Mouse (Mus musculus) limb, embryonic 11.5 days (tissue): Measurements from ENCODE around the gene Dnajc6. TPM values are rescaled to one million over a fixed set of nuclear protein-coding genes. Genes with fewer than 3 reads are reported as not detected.

Experiments used
- ATAC-seq: fragments of 200-750 bp; cut with Nextera tagmentation; 2 replicates; pipeline ENCODE4 v1.8.0; 2017; ENCODE audit warnings: low read depth; ENCODE audit not compliant: insufficient number of reproducible peaks, low FRiP score, low TSS enrichment
- DNase-seq: peaks from one replicate; pipeline ENCODE4 v3.0.0-alpha.2; 2015; ENCODE audit warnings: low spot score
- H3K27ac ChIP-seq: fragments of 300-500 bp; sonication (generic); replicated peaks from 2 replicates; pipeline ENCODE4 v1.5.1; 2014; ENCODE audit warnings: low read depth, mild to moderate bottlenecking, low read length
- H3K27me3 ChIP-seq: fragments of 300-500 bp; sonication (generic); 2 replicates; pipeline ENCODE4 v1.6.1; 2014; ENCODE audit warnings: mild to moderate bottlenecking, low read length, mixed read lengths; ENCODE audit not compliant: control insufficient read depth, insufficient read depth
- H3K36me3 ChIP-seq: fragments of 300-500 bp; sonication (generic); 2 replicates; pipeline ENCODE4 v1.6.1; 2014; ENCODE audit warnings: mild to moderate bottlenecking, low read length, moderate library complexity, mixed read lengths; ENCODE audit not compliant: control insufficient read depth, insufficient read depth
- H3K4me1 ChIP-seq: fragments of 300-500 bp; sonication (generic); 2 replicates; pipeline ENCODE4 v1.6.1; 2014; ENCODE audit warnings: low read length, mixed read lengths; ENCODE audit not compliant: control insufficient read depth, insufficient read depth
- H3K4me2 ChIP-seq: fragments of 300-500 bp; sonication (generic); 2 replicates; pipeline ENCODE4 v1.6.1; 2014; ENCODE audit warnings: low read depth, mild to moderate bottlenecking, moderate library complexity; ENCODE audit not compliant: severe bottlenecking
- H3K4me3 ChIP-seq: fragments of 300-500 bp; sonication (generic); 2 replicates; pipeline ENCODE4 v1.5.1; 2014; ENCODE audit warnings: low read depth, low read length
- H3K9ac ChIP-seq: fragments of 300-500 bp; sonication (generic); 2 replicates; pipeline ENCODE4 v1.6.1; 2014; ENCODE audit warnings: mild to moderate bottlenecking, low read length
- H3K9me3 ChIP-seq: fragments of 300-500 bp; sonication (generic); 2 replicates; pipeline ENCODE4 v1.6.1; 2016; ENCODE audit warnings: low read length; ENCODE audit not compliant: control insufficient read depth
- WGBS: fragments of 180-500 bp; shearing (Covaris S2); extraction: QIAGEN DNeasy Blood & Tissue Kit; methylation state at CpG from one replicate; pipeline ENCODE4 v1.1.7; 2014; 5-methylcytosine and 5-hydroxymethylcytosine counted together
- polyA plus RNA-seq: library from polyadenylated mRNA; unstranded; fragments of >200 nt; fragmentation: Nextera tagmentation; extraction: Ambion mirVana; gene quantifications from 2 replicates; pipeline ENCODE4 v1.2.1, GENCODE M21; 2014

Dnajc6 gene
- polyA plus RNA-seq, 1 experiment from 2014 or later: 0.89 TPM

DNA sequence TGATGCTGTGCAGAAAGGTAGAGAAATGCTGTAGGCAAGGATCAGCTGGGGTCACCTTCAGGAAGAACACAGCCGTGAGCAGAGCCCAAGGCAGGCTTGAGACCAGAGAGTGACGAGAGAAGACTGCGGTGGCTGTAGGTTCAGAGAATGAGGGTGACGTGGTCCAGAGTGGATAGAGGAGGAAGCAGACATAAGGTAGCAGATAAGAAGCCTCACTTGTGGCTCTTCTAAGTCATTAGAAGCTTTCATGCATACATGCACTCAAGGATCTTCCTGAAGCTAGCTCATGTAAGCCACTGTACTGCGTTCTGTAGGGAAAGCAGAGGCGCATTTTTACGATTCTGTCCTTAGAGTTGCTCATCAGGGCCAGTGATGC, 159.0 kb downstream of the Dnajc6 start:
- no peak overlapping the region for H3K9ac ChIP-seq
- ATAC-seq (no peak), DNase-seq (no peak)
- WGBS: 93% methylated on average over 7 of the region's 7 CpGs
- no peaks in the 10 kb centered on the region for H3K9me3 ChIP-seq
- H3K4me2 ChIP-seq: no peak overlapping the region
- peaks cover 13% of the 10 kb centered on the region for H3K4me1 ChIP-seq
- H3K4me3 ChIP-seq: no peak overlapping the region
- peaks cover 2% of the 10 kb centered on the region; the same call in 1 of the 2 replicates for H3K36me3 ChIP-seq
- H3K27me3 ChIP-seq: no peaks in the 10 kb centered on the region
- H3K27ac ChIP-seq: no peak overlapping the region

- H3K4me3 ChIP-seq: no peak overlapping the region
- no peaks in the 10 kb centered on the region for H3K9me3 ChIP-seq
- no peaks in the 10 kb centered on the region for H3K27me3 ChIP-seq
- DNase-seq: no peak
- H3K36me3 ChIP-seq: peaks cover 2% of the 10 kb centered on the region; the same call in 1 of the 2 replicates
- H3K27ac ChIP-seq: no peak overlapping the region
- 90% methylated on average over 15 of the region's 15 CpGs for WGBS
- ATAC-seq: no peak
- no peak overlapping the region for H3K4me2 ChIP-seq
- H3K9ac ChIP-seq: no peak overlapping the region
- peaks cover 13% of the 10 kb centered on the region for H3K4me1 ChIP-seq
These were observed 159.6 kb downstream of the Dnajc6 start for GRCm38 (mm10) chr4:101656056-101656455.

DNA sequence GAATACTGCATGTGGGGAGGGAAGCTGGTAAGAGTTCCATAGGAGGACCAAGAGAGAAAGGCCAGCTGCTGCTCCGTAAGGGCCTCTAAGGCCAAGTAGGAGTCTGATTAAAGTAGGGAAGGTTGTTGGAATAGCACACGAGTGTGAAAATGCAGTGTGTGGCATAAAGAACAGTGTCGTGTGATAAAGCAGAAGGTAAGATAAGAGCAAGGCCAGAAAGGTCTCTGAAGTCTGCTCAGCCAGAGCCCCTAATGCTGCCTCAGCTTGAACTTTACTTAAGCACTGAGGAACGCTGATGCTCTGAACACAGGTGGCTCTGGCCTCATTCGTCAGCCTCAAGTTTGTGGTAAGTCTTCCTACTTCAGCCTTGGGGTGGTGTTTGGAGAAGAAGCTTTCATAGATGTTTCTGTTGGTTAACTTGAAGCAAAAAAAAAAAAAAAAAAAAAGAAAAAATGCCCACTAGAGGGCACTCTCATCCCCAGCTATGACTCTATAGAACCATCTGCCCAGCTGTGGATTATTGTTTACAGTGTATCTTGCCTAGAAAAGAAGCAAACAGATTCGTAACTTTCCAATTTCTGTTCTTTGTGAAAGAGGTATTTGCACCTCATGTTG, 160.6 kb downstream of the Dnajc6 start:
- Histone ChIP-seq H3K27ac (no peak overlapping the region), H3K9me3 (no peaks in the 10 kb centered on the region), H3K4me2 (no peak overlapping the region), H3K4me1 (peaks cover 13% of the 10 kb centered on the region), H3K27me3 (no peaks in the 10 kb centered on the region), H3K36me3 (peaks cover 2% of the 10 kb centered on the region; the same call in 1 of the 2 replicates), H3K4me3 (no peak overlapping the region), H3K9ac (no peak overlapping the region)
- WGBS: 57% methylated on average over 6 of the region's 6 CpGs
- no peak for ATAC-seq
- no peak for DNase-seq

DNA sequence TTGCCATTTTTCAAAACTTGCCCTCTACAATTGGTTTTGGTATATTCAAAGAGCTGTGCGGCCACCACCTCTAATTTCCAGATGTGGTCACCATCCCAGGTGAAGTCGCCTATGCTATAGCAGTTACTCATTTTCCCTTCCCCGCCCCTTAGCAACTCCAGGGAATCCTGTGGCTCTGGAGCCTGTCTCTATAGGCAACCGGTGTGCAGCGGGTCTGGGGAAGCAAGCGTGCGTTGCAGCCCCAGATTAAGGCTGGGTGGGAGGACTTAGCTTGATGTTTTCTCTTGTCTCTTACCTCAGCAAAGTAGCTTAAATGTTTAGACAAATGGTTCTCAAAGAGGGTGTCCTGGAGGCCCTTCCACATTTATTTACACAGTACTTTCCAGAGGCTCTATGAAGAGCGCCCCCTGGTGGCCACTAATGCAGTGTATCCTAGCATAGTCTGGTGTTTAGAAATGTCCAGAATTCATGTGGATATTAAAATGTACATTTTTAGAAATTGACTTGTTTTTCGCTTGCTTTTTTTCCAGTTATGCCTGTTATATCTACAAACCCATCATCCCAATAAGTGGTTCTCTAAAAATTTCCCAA, 167.8 kb downstream of the Dnajc6 start:
- DNase-seq (peak; percentile 65), ATAC-seq (no peak)
- Histone ChIP-seq H3K27ac (no peak overlapping the region), H3K4me2 (no peak overlapping the region), H3K9me3 (no peaks in the 10 kb centered on the region), H3K36me3 (peaks cover 2% of the 10 kb centered on the region; the same call in 1 of the 2 replicates), H3K9ac (no peak overlapping the region), H3K4me3 (no peak overlapping the region), H3K27me3 (no peaks in the 10 kb centered on the region), H3K4me1 (no peaks in the 10 kb centered on the region)
- WGBS: 72% methylated on average over 9 of the region's 9 CpGs

- H3K27ac ChIP-seq: no peak overlapping the region
- no peak overlapping the region for H3K4me3 ChIP-seq
- H3K27me3 ChIP-seq: no peaks in the 10 kb centered on the region
- no peak overlapping the region for H3K4me2 ChIP-seq
- H3K9me3 ChIP-seq: no peaks in the 10 kb centered on the region
- 92% methylated on average over 4 of the region's 4 CpGs for WGBS
- no peaks in the 10 kb centered on the region for H3K4me1 ChIP-seq
- ATAC-seq: no peak
- H3K36me3 ChIP-seq: peaks cover under 1% of the 10 kb centered on the region; the same call in 1 of the 2 replicates
- H3K9ac ChIP-seq: no peak overlapping the region
- DNase-seq: no peak
These were observed 168.3 kb downstream of the Dnajc6 start for GRCm38 (mm10) chr4:101664766-101665165.

DNA sequence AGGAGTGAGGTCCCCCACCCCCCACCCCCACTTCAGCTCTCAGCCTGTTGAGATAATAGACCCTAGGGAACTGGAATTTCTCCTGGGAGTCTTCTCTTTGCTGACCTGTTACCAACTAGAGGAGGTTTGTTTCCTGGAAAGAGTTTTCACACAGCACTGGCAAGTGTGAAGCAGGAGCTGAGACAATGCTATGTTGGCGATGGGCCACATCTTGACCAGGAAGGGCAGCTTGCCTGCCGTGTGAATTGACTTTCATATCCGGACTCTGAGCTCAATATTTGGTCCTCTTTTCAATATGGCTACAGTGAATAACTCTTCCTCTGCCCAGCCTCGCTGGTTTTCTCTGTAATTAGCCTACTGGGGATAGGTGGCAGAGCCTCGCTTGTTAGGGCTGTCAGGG, 172.7 kb downstream of the Dnajc6 start:
- no peak for ATAC-seq
- H3K36me3 ChIP-seq: no peaks in the 10 kb centered on the region
- DNase-seq: no peak
- H3K9ac ChIP-seq: no peak overlapping the region
- H3K4me3 ChIP-seq: no peak overlapping the region
- no peak overlapping the region for H3K4me2 ChIP-seq
- WGBS: 68% methylated on average over 5 of the region's 5 CpGs
- H3K9me3 ChIP-seq: no peaks in the 10 kb centered on the region
- H3K27ac ChIP-seq: no peak overlapping the region
- no peaks in the 10 kb centered on the region for H3K27me3 ChIP-seq
- H3K4me1 ChIP-seq: no peaks in the 10 kb centered on the region

DNA sequence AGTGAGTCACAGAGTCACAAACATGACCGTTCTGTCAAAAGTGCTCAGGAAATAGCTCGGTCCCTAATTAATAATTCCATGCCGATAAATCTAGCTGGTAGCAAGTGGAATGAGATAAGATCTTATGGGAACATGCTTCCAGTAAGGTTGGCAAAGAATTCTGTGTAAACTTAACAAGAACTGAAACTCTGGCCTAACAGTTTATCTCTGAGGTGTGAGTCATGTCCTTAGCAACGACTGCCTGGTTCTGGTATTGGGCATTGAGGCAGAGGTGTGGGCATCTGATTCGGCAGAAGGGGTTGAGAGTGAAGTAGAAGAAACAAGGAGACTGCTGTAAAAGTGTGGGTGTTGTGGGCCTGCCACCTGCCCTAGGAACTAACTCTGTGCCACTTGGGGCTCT, 173.4 kb downstream of the Dnajc6 start:
- H3K27me3 ChIP-seq: no peaks in the 10 kb centered on the region
- H3K4me3 ChIP-seq: no peak overlapping the region
- no peaks in the 10 kb centered on the region for H3K4me1 ChIP-seq
- no peak overlapping the region for H3K9ac ChIP-seq
- no peak overlapping the region for H3K4me2 ChIP-seq
- DNase-seq (no peak), ATAC-seq (no peak)
- no peaks in the 10 kb centered on the region for H3K36me3 ChIP-seq
- H3K9me3 ChIP-seq: no peaks in the 10 kb centered on the region
- WGBS: 80% methylated on average over 5 of the region's 5 CpGs
- H3K27ac ChIP-seq: no peak overlapping the region

DNA sequence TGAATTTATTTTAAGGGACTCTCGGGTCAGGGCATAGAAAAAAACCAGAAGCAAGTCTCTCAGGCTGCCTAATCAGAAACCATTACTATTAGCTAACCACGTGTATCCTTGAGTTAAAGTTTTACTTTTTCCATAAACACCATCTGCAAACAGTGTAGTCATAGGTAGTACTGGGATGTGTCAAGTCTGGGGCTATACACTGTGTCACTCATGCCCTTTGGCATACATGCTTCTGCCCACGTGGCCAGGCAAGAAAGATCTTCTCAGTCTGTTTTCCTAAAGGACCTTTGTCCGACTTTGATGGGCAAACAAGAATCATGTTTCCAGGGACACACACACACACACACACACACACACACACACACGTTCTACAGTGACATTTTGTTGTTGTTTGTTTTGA, 178.3 kb downstream of the Dnajc6 start:
- Histone ChIP-seq H3K4me3 (no peak overlapping the region), H3K27ac (no peak overlapping the region), H3K4me1 (no peaks in the 10 kb centered on the region), H3K36me3 (no peaks in the 10 kb centered on the region), H3K9me3 (no peaks in the 10 kb centered on the region), H3K27me3 (no peaks in the 10 kb centered on the region), H3K4me2 (no peak overlapping the region), H3K9ac (no peak overlapping the region)
- 80% methylated on average over 5 of the region's 5 CpGs for WGBS
- DNase-seq: no peak
- no peak for ATAC-seq

- Histone ChIP-seq H3K27me3 (no peaks in the 10 kb centered on the region), H3K36me3 (no peaks in the 10 kb centered on the region), H3K4me3 (no peak overlapping the region), H3K4me2 (no peak overlapping the region), H3K9me3 (no peaks in the 10 kb centered on the region), H3K9ac (no peak overlapping the region), H3K4me1 (no peaks in the 10 kb centered on the region), H3K27ac (no peak overlapping the region)
- ATAC-seq: no peak
- DNase-seq: no peak
- 71% methylated on average over 4 of the region's 4 CpGs for WGBS
These were observed 179.3 kb downstream of the Dnajc6 start for GRCm38 (mm10) chr4:101675726-101676125.
